Mouse (Mus musculus): Measurements from ENCODE around the gene Zfp414.
A peak's percentile ranks its signal among the peaks of the same experiment; 100 is the strongest.

Zfp414 gene

DNA sequence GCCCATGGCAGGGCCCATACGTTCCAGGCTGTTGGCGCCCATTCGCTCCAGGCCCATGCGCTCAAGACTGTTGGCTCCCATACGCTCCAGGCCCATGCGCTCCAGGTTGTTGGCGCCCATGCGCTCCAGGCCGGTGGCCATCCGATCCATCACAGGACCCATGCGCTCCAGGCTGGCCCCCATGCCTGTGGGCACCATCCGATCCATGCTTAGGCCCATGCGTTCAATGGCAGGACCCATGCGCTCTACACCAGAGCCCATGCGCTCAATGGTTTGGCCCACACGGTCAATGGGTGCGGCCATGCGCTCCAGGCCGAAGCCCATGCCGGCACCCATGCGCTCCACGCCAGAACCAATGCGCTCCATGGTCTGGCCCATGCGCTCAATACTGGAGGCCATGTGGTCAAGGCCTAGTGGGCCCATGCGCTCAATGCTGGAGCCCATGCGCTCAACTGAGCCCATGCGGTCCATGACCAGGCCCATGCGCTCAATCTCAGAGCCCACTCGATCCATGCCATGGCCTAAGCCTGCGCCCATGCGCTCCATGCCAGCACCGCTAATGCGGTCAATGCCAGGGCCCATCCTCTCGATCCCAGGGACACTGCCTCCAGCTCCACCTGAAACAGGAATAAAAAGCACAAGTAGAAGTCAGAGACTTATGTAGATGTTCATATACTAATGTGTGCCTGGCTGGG, 21.0 kb downstream of the Zfp414 start:
- no peak for DNase-seq (ENCODE audit: low read depth, low spot score)

DNA sequence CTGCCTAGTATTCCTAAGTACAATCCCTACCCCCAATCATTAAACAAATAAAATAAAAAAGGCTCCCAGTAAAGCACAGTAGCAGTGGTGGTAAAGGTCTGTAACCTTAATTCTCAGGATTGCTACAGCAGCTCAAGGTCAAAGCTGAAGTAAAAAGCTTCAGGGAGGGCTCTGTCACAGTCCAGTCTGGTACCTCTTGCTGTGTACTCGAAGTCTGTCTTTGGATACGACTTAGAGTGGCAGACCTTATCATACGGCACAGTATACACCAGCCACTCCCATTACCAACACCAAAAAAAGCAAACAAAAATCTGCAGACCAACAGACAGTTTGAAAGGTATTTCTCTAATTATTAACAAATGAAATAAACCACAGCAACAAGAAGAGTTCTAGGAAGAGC, 37.9 kb downstream of the Zfp414 start:
- DNase-seq (ENCODE audit: low read depth, low spot score): no peak

DNA sequence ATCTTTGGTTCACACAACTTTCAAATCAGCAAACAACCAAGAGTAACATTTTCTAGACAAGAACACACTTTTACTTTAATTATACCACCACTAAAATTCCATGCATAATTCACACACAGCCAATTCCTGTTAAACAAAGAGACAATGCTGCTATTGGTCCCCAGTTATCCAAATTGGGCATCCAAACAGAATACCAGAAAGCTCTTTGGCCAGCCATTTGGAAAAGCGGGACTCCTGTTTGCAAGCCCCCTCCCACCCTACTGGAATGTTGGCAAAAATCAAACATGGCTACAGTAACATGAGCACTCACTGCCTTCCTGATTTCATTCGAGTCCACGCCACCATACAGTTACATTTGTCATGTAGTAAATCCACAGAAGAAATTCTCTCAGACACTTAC, 40.8 kb downstream of the Zfp414 start:
- no peak for DNase-seq (ENCODE audit: low read depth, low spot score)

- DNase-seq (ENCODE audit: low read depth, low spot score): peak; percentile 28
Observed at GRCm38 (mm10) chr17:33673837-33674236, 44.9 kb downstream of the Zfp414 start.

DNA sequence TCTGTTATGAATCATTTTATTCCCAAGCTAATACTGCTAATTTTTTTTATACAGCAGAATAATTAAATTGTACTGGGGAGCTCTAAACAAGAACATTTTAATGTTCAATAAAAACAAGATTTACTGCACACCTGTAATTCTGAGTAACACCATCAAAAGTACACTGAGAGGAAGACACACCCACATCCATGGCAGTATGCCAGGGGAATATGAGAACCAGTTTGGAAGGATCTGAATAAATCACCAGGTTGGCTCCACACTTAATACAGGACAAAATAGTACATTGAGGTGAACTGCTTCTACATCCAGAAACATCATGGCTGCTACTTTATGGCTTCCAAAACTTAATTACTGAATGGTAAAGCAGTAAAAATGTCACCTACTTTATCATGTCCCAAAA, 46.6 kb downstream of the Zfp414 start:
- no peak for DNase-seq (ENCODE audit: low read depth, low spot score)

- no peak for DNase-seq (ENCODE audit: low read depth, low spot score)
Observed at GRCm38 (mm10) chr17:33676086-33676485, 47.2 kb downstream of the Zfp414 start.

- no peak for DNase-seq (ENCODE audit: low read depth, low spot score)
Observed at GRCm38 (mm10) chr17:33678771-33679170, 49.9 kb downstream of the Zfp414 start.
